Mouse (Mus musculus) forebrain, embryonic 12.5 days (tissue): ENCODE data around the gene Ercc6. TPM values are rescaled to one million over a fixed set of nuclear protein-coding genes. Genes with fewer than 3 reads are reported as not detected.

Source experiments
- ATAC-seq: fragments of 200-750 bp; cut with Nextera tagmentation; 2 replicates; pipeline ENCODE4 v1.8.0; 2017; ENCODE audit warnings: moderate TSS enrichment; ENCODE audit not compliant: low FRiP score
- H3K27ac ChIP-seq: fragments of 300-500 bp; sonication (generic); 2 replicates; pipeline ENCODE4 v1.5.1; 2016; ENCODE audit warnings: mild to moderate bottlenecking
- H3K27me3 ChIP-seq: fragments of 300-500 bp; sonication (generic); 2 replicates; pipeline ENCODE4 v1.6.1; 2016; ENCODE audit warnings: mild to moderate bottlenecking
- H3K36me3 ChIP-seq: fragments of 300-500 bp; sonication (generic); replicated peaks from 2 replicates; pipeline ENCODE4 v1.6.1; 2016; ENCODE audit warnings: mild to moderate bottlenecking
- H3K4me1 ChIP-seq: fragments of 300-500 bp; sonication (generic); 2 replicates; pipeline ENCODE4 v1.6.1; 2016
- H3K4me2 ChIP-seq: fragments of 300-500 bp; sonication (generic); 2 replicates; pipeline ENCODE4 v1.6.1; 2016; ENCODE audit warnings: mild to moderate bottlenecking, moderate library complexity
- H3K4me3 ChIP-seq: fragments of 300-500 bp; sonication (generic); replicated peaks from 2 replicates; pipeline ENCODE4 v1.5.1; 2016; ENCODE audit warnings: mild to moderate bottlenecking
- H3K9ac ChIP-seq: fragments of 300-500 bp; sonication (generic); 2 replicates; pipeline ENCODE4 v1.6.1; 2016; ENCODE audit warnings: mild to moderate bottlenecking
- H3K9me3 ChIP-seq: fragments of 300-500 bp; sonication (generic); 2 replicates; pipeline ENCODE4 v1.6.1; 2016
- WGBS: fragments of 180-500 bp; shearing (Covaris S2); methylation state at CpG from one replicate; pipeline ENCODE4 v1.1.7; 2016; 5-methylcytosine and 5-hydroxymethylcytosine counted together
- polyA plus RNA-seq: library from polyadenylated mRNA; unstranded; fragments of >200 nt; fragmentation: Nextera tagmentation; extraction: Ambion mirVana; gene quantifications from 2 replicates; pipeline ENCODE4 v1.2.1, GENCODE M21; 2016

Ercc6 gene
- polyA plus RNA-seq: 30.4 and 36.9 TPM in 2 replicates

DNA sequence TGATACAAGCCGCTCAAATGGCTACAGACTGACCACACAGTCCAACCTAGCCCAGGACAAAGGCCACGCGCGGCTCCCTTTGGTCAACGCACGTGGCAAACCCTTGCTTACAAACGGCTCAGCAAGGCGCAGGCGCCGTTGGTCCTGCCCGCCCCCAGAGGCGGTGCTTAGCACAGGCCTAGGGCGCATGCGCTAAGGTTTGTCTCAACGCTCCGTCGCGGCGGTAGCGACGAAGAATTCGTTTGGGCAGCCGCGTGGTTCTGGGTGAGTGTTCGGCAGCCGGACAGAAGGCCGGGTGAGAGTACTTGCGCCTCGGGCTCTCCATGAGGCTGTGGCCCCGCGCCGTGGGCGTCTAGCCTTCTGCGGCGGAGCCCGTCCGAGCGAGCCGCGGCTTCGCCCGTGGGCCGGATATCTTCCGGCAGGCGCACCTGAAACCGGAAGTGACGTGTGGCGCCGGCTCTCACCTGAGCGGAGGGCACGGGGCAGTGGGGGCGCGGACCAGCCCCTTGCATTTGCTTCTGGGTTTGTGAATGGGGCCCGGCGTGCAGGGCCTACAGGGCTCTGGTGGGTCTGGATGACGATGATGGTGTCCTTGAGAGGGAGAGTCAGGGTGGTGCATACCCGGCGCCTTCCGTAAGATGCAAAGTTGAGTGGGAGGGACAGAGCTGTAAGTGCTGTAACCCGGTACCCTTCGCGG lies at the start of gene Ercc6:
Ercc6 (plus strand) TSS at position 186 of the 697 bp plus-strand sequence.
- H3K4me3 ChIP-seq: peak within 1 kb of the TSS; percentile 77
- peak within 1 kb of the TSS; percentile 84 for H3K4me2 ChIP-seq
- under 1% methylated on average over 59 of the region's 62 CpGs for WGBS
- peaks cover 16% of the 10 kb centered on the region for H3K4me1 ChIP-seq
- peak within 1 kb of the TSS; percentile 63 for H3K9ac ChIP-seq
- peak within 1 kb of the TSS; percentile 83; the same call in 1 of the 2 replicates for H3K27ac ChIP-seq
- H3K36me3 ChIP-seq: peaks cover 20% of the 10 kb centered on the region
- no peaks in the 10 kb centered on the region for H3K9me3 ChIP-seq
- ATAC-seq: peak; percentile 97
- no peaks in the 10 kb centered on the region for H3K27me3 ChIP-seq

DNA sequence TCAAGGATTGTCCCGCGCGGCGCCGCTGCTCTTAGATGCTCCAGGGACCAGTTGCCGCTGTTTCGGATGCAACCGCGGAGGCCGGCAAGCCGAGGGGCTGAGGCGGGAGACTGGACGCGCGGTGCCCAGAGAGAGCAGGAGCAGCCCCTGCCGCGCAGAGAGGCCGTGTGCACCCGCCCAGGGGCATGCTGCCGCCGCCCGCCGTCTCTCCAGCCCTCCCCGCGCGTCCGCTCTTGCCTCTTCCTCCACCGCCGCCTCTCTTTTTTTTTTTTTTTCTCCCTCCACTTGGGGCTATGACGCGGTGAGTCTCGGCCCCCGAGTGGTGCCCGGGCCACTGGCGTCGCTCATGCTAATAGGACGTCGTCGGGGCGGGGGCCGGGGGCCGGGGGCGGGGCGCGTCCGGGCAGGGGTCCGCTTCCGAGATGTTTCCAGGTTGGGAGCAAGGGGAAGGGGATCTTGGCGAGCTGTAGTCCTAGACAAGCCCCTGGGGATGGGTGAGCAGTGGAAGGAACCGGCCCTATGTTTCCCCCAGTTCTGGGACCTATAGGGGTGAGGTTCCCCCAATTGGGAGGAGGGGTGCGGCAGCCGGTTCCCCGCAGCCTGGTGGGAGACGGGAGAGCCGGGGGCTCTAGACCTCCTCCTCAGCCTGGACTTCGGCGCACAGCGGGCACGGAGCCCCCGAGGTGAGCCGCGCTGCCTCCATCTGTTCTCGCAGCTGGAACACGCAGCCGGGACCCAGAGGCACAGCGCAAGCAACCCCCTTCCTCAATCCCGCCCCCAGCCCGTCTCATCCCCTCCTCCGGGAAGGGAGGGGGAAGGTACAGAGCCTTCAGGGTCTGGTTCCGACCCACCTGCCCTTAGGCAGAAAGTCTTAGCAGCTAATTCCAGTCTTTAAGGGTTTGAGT lies 48.5 kb upstream of the Ercc6 start, which contains the start of gene Slc18a3:
Slc18a3 (minus strand) TSS at position 250 of the 905 bp plus-strand sequence.
- Histone ChIP-seq H3K9me3 (no peaks in the 10 kb centered on the region; the same call in 1 of the 2 replicates), H3K9ac (no peak within 1 kb of the TSS), H3K4me3 (peak within 1 kb of the TSS; percentile 44), H3K27me3 (peaks cover 90% of the 10 kb centered on the region), H3K4me2 (peak within 1 kb of the TSS; percentile 67), H3K27ac (no peak within 1 kb of the TSS), H3K36me3 (no peaks in the 10 kb centered on the region), H3K4me1 (peaks cover 29% of the 10 kb centered on the region)
- under 1% methylated on average over 67 of the region's 70 CpGs for WGBS
- ATAC-seq: peak; percentile 25; the same call in 1 of the 2 replicates

DNA sequence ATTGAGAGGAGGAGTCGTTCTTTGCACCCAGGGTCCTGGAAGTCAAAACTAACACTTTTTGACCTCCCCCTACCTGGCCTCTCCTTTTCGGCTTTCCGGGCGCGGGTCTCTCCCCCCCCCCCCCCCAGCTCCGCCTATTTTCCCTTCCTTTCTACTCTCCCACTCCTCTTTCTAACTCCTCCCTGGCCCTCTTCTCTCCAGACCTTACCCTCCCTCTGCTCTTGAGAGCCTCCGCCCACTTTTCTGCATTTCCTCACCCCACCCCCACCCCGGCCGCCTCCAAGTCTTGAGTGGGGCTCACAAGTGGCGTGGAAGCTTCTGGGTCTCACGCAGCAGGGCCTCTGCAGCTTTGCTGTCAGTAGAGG lies 47.8 kb upstream of the Ercc6 start:
- H3K27me3 ChIP-seq: peaks cover 84% of the 10 kb centered on the region
- H3K36me3 ChIP-seq: no peaks in the 10 kb centered on the region
- peak; percentile 10; the same call in 1 of the 2 replicates for ATAC-seq
- peak overlapping the region; percentile 67 for H3K4me2 ChIP-seq
- no peaks in the 10 kb centered on the region; the same call in 1 of the 2 replicates for H3K9me3 ChIP-seq
- no peak overlapping the region for H3K27ac ChIP-seq
- 5% methylated on average over 9 of the region's 11 CpGs for WGBS
- H3K9ac ChIP-seq: no peak overlapping the region
- H3K4me1 ChIP-seq: peaks cover 29% of the 10 kb centered on the region
- peak overlapping the region; percentile 44 for H3K4me3 ChIP-seq

DNA sequence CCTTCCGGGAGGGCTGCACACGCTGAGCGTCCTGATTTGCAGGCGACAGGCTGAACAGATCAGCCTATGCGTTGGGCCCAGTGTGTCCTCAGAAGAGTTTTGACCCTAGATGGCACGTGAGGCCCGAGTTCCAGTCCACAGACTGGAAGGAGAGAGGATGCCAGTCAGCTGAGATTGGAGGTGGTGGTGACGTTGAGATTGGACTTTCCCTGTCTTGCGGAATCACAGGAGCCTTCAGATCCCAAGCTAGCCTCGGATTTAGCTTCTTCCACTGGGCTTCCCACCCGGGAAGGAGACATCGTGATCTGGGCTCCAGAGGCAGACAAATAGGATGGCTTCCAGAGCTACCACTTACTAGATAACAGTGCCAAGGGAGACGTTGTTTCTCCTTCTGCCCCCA lies 47.4 kb upstream of the Ercc6 start, which contains the start of gene Chat:
Chat (minus strand) TSS at position 101 of the 400 bp plus-strand sequence.
- peaks cover 79% of the 10 kb centered on the region for H3K27me3 ChIP-seq
- no peaks in the 10 kb centered on the region; the same call in 1 of the 2 replicates for H3K9me3 ChIP-seq
- H3K4me2 ChIP-seq: peak within 1 kb of the TSS; percentile 67
- WGBS: 15% methylated on average over 13 of the region's 13 CpGs
- peaks cover 29% of the 10 kb centered on the region for H3K4me1 ChIP-seq
- H3K9ac ChIP-seq: no peak within 1 kb of the TSS
- ATAC-seq: 0 out of 2 replicates have a peak, but pooled peaks have one; percentile 31
- no peak within 1 kb of the TSS for H3K27ac ChIP-seq
- H3K36me3 ChIP-seq: no peaks in the 10 kb centered on the region
- peak within 1 kb of the TSS; percentile 44 for H3K4me3 ChIP-seq

DNA sequence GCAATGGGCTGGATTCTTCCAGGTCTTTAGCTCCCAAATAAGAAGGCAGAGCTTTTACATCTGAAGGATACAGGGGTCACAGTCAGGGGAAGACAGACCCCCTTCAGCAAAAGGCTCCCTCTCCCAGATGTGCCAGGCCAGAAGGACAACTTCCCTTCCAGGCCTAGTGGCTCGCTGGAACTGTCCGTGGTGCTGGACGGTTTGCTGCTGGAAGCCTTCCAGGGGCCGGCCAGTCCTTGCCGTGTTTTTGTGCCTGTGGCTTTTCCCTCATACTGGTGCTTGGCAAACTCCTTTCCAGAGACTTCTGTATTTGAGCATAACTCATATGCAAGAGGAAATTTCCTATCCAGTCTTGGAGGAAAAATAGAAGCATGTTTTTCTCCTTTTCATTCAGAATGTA lies 45.7 kb upstream of the Ercc6 start:
- Histone ChIP-seq H3K27me3 (peaks cover 66% of the 10 kb centered on the region), H3K4me3 (no peak overlapping the region), H3K9ac (no peak overlapping the region), H3K27ac (no peak overlapping the region), H3K4me1 (peaks cover 28% of the 10 kb centered on the region), H3K36me3 (no peaks in the 10 kb centered on the region), H3K9me3 (no peaks in the 10 kb centered on the region; the same call in 1 of the 2 replicates), H3K4me2 (no peak overlapping the region)
- ATAC-seq: no peak
- 9% methylated on average over 5 of the region's 5 CpGs for WGBS

DNA sequence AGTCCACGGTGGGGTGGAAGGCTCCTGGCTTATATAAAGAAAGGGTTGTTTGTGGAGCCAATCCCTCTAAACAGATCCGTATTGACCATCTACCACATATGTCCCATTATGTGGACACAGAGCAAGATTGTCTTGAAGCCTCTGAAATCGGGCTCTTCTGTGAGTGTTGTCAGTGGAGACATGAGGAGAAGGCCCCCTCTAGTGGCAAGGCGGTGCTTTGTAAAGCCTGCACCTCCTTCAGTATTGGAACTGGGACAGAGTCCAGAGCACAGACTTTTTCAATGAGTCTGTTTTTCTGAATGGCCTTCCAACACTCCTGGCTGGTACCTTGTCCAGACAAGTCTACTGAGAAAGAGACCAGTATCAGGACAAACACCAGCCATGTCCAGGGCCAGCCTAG lies 40.3 kb upstream of the Ercc6 start:
- Histone ChIP-seq H3K4me1 (no peaks in the 10 kb centered on the region), H3K4me3 (no peak overlapping the region), H3K9me3 (no peaks in the 10 kb centered on the region), H3K9ac (no peak overlapping the region), H3K4me2 (no peak overlapping the region), H3K36me3 (no peaks in the 10 kb centered on the region), H3K27ac (no peak overlapping the region), H3K27me3 (peaks cover 14% of the 10 kb centered on the region)
- WGBS: 13% methylated on average over 4 of the region's 4 CpGs
- ATAC-seq: 0 out of 2 replicates have a peak, but pooled peaks have one; percentile 55

DNA sequence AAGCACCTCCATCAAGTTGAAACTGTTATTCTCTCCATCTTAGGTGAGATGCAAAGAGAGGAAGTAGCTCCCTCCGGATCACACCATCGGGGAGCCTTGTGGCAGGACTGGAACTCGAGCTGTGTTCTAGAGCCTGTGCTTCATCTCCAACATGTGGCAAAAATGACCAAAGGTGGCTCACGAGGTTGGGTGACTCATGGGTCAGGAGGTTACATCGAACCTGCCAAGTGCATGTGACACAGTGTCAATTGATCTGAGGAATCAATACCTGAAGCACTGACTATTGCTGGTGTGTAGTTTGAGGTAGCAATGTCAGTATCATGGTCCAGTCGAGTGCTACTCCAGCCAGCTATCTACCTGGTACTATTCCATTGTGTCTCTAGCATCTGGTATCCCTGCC lies 36.8 kb upstream of the Ercc6 start:
- Histone ChIP-seq H3K27ac (no peak overlapping the region), H3K9me3 (no peaks in the 10 kb centered on the region), H3K9ac (no peak overlapping the region), H3K4me2 (no peak overlapping the region), H3K27me3 (no peaks in the 10 kb centered on the region), H3K4me1 (no peaks in the 10 kb centered on the region), H3K4me3 (no peak overlapping the region), H3K36me3 (no peaks in the 10 kb centered on the region)
- no peak for ATAC-seq
- WGBS: 80% methylated on average over 6 of the region's 6 CpGs

DNA sequence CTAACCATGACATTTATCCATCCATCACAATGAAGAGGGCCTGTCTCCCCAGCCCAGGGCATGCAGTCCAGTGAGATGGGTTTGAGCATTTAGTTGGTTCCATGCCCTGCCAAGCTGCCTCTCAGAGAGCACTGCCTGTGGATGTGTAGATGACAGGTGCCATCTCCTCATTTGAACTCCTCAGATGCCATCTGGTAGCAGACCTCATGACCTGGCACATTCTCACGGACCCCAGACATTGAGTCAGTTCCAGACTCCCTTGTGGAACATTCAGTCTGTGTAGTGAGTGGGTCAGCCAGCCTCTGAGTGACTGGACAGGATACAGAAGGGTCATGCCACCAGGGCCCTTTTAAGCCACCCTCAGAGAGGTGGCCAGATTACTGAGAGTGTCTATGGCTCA lies 35.7 kb upstream of the Ercc6 start:
- Histone ChIP-seq H3K36me3 (no peaks in the 10 kb centered on the region), H3K27me3 (no peaks in the 10 kb centered on the region), H3K4me2 (no peak overlapping the region), H3K4me3 (no peak overlapping the region), H3K4me1 (no peaks in the 10 kb centered on the region), H3K9me3 (no peaks in the 10 kb centered on the region), H3K27ac (no peak overlapping the region), H3K9ac (no peak overlapping the region)
- no peak for ATAC-seq
- WGBS: 72% methylated on average over 1 of the region's 1 CpGs

DNA sequence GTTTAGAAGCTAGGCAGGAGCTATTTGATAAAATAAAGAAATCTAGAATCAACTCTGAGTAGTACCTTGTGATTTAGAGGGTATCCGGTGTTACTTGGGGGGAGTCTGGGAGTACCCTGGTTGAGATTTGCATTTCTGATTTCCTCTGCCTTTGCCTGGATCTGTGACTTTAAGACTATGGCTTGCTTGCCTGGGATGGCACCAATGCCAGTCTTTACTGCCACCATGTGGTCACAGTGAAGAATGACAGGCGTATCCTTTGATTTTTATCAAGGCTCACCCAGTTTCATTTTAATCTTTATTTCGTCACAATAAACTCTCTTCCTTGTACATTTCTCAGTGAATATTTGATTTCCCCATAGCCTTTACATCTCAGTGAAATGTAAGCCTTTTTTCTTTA lies 31.3 kb upstream of the Ercc6 start:
- Histone ChIP-seq H3K4me2 (no peak overlapping the region), H3K27ac (no peak overlapping the region), H3K9ac (no peak overlapping the region), H3K9me3 (no peaks in the 10 kb centered on the region), H3K36me3 (no peaks in the 10 kb centered on the region), H3K4me3 (no peak overlapping the region), H3K4me1 (no peaks in the 10 kb centered on the region), H3K27me3 (peaks cover 11% of the 10 kb centered on the region)
- 9% methylated on average over 3 of the region's 3 CpGs for WGBS
- no peak for ATAC-seq

DNA sequence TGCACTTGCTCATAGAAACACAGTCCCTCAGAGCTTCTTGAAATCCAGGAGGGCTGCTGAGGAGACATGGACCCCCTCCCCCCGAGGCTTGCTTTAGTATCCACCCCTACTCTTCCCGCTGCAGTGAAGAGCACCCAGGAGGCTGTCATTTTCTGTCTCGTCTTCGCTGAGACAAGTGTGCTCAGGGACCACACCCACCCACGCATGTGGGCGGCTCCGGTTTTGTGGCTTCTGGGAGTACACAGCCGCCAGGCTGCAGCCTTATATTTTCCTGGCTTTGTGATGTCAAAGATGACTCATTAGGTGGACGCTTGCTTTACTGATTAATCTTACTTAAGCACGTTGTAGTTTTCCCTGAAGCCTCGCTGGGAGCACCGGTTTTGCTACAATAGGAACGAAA lies 20.8 kb upstream of the Ercc6 start:
- Histone ChIP-seq H3K9me3 (no peaks in the 10 kb centered on the region), H3K4me3 (peak overlapping the region; percentile 15; the same call in 1 of the 2 replicates), H3K27me3 (peaks cover 29% of the 10 kb centered on the region), H3K4me2 (peak overlapping the region; percentile 38), H3K4me1 (0 out of 2 replicates have a peak, but pooled peaks cover 5% of the 10 kb centered on the region), H3K27ac (no peak overlapping the region), H3K9ac (no peak overlapping the region), H3K36me3 (no peaks in the 10 kb centered on the region)
- no peak for ATAC-seq
- 19% methylated on average over 13 of the region's 13 CpGs for WGBS

DNA sequence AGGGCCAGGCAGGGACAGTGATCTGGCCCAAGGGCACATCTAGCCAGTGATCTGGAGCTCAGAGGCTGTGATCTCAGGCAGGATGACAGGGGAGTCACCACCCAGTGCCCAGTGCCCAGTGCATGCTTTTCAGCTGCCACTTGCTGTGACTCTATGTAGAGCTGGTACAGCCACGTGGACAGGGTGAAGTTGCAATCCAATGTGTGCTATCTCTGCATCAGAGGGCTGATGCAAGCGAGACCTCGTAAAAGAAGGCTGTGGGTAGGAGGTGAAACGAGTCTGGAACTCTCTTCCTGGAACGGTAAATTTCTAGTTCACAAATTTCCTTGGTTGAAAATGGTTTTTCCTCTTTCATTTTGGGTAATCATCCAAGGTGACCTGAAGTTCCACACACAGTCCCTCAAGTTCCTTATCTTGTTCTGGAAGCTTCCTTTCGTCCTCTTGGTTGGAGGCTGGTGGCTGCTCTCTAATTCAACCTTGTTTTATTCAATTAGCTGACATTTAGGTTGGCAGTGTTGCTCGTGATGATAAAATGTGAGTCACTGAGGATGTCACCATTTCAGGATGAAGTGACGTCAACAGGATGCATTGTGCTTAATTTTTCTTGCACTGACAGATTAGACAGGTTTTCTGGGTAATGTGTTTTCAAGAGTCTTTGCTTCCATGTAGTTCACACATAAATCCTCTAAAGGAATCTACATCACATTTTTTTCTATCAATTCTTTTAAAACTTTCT lies 17.0 kb upstream of the Ercc6 start:
- H3K4me2 ChIP-seq: no peak overlapping the region
- H3K27ac ChIP-seq: no peak overlapping the region
- H3K27me3 ChIP-seq: peaks cover 25% of the 10 kb centered on the region
- no peak for ATAC-seq
- H3K9ac ChIP-seq: no peak overlapping the region
- H3K4me3 ChIP-seq: no peak overlapping the region
- H3K9me3 ChIP-seq: no peaks in the 10 kb centered on the region
- no peaks in the 10 kb centered on the region for H3K36me3 ChIP-seq
- WGBS: 78% methylated on average over 8 of the region's 8 CpGs
- 0 out of 2 replicates have a peak, but pooled peaks cover 5% of the 10 kb centered on the region for H3K4me1 ChIP-seq
